Mouse (Mus musculus) ES-E14 (cell line): ENCODE data around the gene Cd9.

Experiments
- CHD2 ChIP-seq: IDR thresholded peaks from 2 replicates; pipeline ENCODE4 v1.6.1; 2014; ENCODE audit warnings: mild to moderate bottlenecking, low read depth, low read length, inconsistent platforms
- HCFC1 ChIP-seq: IDR thresholded peaks from 2 replicates; pipeline ENCODE4 v1.6.1; 2012; ENCODE audit warnings: low read length, inconsistent platforms, borderline replicate concordance; ENCODE audit not compliant: insufficient read depth
- MAFK ChIP-seq: IDR thresholded peaks from 2 replicates; pipeline ENCODE4 v1.6.1; 2014; ENCODE audit warnings: mild to moderate bottlenecking, low read depth, low read length, inconsistent platforms; ENCODE audit not compliant: insufficient read depth
- ZC3H11A ChIP-seq: IDR thresholded peaks from 2 replicates; pipeline ENCODE4 v1.6.1; 2012; ENCODE audit warnings: low read depth, mild to moderate bottlenecking, inconsistent platforms, low read length, borderline replicate concordance
- ZNF384 ChIP-seq: IDR thresholded peaks from 2 replicates; pipeline ENCODE4 v1.6.1; 2012; ENCODE audit warnings: low read depth, low read length, inconsistent platforms

DNA sequence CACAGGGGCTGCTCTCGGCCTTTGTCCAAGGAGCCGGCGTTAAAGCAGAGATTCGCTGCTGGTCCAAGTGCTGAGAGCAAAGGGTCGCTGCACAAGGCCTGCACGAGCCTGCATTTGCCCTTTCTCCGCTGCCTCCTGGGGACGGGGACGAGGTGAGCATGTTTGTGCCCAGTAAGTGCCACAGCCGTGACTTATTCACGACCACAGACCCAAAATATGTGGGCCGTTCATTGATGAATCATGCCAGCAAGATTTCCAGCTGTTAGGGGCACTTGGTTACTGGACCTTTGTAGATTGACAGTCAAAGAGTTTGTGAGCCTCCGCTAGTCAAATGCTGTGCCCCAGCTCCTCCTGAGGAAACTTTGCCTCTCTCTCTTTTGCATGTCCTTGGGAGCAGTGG, 71.1 kb downstream of the Cd9 start:
- no peak for TF ChIP-seq ZNF384
- TF ChIP-seq CHD2, result no peak
- TF ChIP-seq MAFK, result no peak
- TF ChIP-seq ZC3H11A, result no peak
- no peak for TF ChIP-seq HCFC1
